Mouse (Mus musculus) ES-CJ7 (cell line): ENCODE data around the gene Ankrd65.
"Not testable (repeated sequence)": the region's sequence is repeated elsewhere in the genome, so short reads cannot be mapped to it uniquely, and the experiment has no call there.

Source experiments
- DNase-seq: peaks from one replicate; pipeline ENCODE4 v3.0.0; 2011; ENCODE audit warnings: low read depth, low spot score

The Ankrd65 gene

DNA sequence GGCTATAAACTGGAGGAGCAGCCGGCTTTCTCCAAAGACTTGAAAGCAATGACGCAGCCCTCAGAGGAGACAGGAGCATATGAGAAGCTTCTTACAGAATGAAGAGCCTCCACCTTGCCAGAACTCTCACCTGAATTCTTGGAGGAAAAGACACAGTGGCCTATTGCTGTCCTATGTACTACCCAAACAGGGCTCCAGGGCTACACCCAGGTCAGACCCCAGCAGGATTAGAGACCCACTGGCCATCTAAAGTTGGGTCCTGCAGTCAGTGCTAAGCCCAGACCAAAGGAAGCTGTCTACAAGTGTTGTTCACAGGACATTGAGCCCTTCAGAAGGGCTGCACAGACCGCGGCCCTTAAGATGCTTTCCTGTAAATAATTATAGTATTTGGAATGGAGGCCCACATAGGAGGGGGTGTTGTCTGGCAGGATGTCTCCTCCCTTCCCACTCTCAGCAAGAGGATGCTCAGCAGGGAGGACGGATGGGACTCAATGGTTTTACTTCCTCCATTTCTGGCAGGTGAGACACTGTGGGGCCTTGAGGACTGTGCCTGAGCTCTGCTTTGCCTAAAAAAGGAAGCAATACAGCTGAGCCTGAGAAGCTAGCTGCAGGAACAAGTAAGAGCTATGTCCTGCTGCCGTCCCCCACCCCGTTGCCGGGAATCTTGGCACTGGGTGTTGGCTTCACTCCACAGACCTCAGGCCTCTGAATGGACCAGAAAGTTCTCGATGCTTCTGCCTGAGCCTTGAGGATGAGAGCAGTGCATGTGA, 15.1 kb upstream of the Ankrd65 start:
- DNase-seq = peak; percentile 49

DNA sequence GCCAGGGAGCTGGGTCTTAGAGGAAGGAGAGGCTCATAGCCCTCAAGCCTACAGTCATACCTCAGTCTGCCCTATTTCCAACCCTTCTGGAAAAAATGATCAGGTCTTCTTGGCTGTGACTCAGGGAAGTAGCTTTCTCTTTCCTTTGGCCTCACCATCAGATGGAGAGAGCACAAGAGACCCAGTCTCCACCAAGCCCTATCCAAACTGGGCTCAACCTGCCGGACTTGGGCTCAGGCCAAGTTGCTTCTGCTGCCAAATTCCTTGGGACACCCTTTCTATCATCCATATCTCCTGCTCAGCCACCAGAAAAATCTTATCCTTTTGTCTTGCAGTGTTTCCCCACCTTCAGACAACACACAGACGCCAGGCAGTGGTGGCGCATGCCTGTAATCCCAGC, 14.4 kb upstream of the Ankrd65 start:
- no peak for DNase-seq

DNA sequence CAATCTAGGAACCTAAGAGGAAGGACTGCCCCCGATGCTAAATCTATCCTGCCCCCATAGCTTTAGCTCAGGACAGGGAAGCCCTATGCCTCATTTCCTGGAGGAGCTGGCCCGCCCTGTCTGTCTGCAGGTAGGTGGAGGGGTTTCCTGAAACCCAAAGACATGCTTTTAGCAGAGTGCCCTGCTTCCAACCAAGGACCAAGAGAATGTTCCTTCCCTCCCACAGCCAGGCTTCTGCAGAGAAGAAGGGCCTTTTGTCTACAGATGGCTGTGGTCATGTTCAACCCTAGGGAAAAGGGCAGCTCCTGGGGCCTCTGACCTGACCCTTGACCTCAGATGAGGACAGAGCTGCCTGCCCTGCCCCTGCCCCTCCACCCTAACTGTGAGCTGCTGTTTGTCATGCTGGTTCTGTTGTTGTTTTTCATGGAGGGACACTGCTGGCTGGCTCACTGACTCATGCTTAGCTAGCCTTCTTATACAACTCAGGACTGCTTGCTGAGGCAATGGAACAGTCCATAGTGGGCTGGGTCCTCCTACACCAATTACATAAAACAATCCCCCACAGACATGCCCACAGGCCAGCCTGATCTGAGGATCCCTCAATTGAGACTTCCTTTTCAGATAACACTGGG, 13.4 kb upstream of the Ankrd65 start:
- no peak for DNase-seq

DNA sequence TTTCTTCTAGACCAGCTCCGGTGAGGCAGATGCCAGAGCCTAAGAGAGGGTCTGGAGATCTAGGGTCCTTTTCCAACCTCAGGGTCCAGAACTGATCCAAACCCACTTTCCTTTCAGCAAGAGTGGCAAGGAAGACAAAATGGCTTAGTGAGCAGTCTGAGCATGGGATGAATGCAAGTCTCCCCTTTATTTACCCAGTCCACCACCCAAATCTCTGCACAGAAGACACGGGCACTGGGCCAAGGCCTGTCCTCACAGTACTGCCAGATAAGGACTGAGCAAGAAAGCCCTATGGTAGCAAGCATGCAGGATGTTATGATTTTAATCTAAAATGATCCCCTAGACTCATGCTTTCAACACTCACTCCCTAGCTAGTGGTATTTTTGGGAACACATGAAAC, 12.4 kb upstream of the Ankrd65 start:
- DNase-seq = no peak

DNA sequence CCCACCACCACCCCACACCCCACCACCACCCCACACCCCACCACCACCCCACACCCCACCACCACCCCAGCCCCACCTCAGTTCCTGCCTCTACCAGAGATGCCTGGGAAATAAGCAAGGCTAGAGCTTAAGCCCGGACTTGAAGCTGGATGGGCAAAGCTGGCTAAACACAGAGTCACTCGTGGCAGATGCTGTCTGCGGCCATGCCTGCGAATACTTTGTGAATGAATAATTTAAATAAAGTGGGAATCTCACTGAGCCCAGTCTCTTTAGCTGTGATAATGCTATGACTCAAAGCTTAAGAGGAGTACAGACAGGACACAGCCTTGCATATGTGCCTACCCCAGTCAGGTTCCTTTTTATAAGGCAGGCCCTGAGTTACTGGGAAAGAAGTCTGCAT, 10.7 kb upstream of the Ankrd65 start:
- DNase-seq = no peak

DNA sequence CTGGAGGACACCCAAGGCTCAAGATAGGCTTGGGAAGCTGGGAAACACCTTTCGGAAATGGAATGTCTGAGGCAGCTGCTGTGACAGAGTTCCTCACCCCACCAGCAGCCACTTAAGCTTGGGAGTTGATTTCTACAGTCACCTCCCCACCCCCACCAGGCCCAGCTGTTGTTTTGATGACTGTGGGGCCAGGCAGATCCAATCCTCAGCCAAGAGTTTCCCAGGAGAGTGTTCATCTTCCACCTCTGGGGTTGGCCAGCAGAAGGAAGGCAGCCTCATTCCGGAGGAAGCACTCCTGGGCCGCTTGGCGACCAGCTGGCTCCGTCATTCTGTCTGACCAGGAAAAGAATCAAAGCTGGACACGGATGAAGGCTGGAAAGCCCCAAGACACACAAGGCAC, 9.3 kb upstream of the Ankrd65 start:
- no peak for DNase-seq

DNA sequence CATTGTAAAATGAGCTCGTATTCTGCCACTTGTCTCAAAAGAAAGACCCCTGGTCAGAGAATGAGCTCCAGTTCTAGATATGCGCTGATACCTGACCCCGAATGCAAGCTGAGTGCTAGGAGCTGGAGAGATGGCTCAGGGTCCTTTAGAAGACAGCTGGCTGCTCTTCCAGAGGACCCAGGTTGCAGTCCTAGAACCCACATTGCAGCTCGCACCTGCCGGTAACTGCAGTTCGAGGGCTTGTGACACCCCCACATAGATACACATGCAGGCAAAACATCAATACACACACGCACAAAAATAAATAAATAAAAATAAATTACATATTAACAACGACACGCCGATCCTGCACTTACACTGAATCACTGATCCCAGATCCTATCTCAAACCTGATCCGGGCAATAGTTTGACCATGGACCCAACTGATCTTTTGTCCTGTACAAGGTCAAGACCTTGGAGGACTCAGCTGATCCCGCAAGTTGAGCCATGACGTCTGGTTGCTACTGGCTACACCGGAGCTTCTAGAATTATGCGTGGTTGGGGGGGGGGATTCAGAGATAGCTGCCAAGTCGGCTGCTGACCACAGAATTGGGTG, 6.7 kb upstream of the Ankrd65 start:
- peak; percentile 45 for DNase-seq

DNA sequence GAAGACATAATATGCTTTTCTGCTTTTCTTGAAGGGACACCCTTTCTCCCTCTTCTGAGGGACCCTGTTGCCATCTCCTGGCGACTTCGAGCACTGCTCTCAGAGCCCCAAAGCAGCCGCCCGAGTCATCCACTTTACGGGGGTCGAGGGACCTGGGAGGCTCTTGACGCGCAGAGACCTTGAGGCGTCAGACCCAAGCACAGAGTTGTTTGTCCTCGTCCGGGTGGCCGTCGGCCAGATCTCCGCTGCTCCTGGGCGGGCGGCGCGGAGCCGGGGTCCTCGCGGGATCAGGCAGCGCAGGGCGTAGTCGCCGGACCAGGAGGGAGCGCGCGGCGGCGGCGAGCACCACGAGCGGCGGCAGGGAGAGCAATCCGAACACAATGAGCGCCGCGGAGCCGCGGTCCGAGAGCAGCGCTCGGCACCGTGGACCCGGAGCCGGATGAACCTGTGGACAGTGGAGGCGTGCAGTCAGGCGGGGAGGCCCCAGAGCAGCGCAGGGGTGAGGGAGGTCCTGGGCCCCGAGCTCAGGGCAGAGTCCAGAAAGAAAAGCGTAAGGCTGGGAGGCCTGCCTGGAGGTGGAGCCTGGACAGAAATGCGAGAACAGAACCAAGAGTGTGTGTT, 6.0 kb upstream of the Ankrd65 start:
- DNase-seq = peak; percentile 72

DNA sequence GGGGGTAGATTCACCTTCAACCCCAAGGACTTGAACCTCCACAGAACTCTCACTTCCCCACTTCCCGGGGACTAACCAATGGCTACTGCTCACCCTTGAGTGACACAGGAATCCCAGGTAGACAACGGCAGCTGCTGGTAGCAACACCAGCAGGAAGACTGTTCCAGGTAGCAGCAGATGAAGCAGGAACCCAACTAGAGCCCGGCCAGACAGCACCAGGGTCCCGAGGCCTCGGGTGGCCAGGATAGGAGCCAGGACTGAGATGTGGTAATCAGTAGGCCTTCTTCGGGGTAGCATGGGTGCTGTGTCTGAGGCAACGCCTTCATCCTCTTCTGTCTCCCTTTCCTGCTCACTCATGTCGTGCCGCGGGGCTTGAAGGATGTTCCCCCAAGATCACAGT, 5.0 kb upstream of the Ankrd65 start:
- DNase-seq = no peak

DNA sequence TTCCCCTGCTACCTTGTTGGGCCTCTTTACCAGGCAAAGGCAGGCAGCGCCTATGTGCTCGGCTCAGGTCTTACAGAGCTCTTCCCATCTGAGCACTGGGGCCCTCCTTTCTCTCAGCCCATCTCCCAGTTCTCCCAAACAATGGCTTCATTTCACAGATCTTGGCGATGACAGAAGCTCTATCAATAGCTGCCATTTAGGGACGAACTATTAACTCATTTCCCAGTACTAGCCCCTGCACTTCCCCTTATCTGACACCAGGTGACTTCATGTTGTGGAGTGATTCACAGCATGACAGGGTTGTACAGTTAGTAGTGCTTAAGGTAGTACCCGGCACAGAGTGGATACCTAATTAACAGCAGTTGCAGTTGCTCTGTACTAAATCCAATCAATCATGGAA, 4.4 kb upstream of the Ankrd65 start, which contains the start of gene Tmem88b:
Gene Tmem88b (minus strand): TSS at position 56 of the 400 bp plus-strand sequence.
- DNase-seq = peak; percentile 55

DNA sequence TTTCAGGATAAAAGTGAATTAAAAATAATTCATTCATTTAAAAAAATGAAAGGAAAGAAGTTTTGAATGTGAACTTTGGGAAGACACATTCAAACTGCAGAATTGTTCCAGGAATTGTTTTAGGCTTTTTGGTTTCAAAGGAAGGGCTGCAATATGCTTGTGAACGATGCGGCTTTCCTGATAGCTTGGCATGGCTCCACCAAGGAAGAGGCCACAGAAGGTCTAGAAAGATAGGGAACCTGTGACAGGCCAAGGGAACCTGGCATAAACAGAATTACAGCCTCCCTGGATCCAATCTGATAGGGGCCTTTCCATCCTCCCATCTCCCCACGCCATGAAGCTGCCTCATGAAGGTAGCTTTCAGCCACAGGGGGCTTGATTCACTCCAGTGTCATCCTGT, 1.9 kb upstream of the Ankrd65 start:
- DNase-seq = no peak

DNA sequence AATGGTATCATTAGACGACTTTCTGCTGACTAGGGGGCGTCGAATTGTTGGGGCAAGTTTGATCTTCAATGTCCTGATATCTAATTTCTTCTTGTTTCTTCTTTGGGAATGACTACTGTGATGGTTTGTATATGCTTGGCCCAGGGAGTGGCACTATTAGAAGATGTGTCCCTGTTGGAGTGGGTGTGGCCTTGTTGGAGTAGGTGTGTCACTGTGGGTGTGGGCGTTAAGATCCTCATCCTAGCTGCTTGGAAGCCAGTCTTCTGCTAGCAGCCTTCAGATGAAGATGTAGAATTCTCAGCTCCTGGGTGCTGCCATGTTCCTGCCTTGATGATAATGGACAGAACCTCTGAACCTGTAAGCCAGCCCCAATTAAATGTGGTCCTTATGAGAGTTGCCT, 1.4 kb upstream of the Ankrd65 start:
- DNase-seq = not testable (repeated sequence)

DNA sequence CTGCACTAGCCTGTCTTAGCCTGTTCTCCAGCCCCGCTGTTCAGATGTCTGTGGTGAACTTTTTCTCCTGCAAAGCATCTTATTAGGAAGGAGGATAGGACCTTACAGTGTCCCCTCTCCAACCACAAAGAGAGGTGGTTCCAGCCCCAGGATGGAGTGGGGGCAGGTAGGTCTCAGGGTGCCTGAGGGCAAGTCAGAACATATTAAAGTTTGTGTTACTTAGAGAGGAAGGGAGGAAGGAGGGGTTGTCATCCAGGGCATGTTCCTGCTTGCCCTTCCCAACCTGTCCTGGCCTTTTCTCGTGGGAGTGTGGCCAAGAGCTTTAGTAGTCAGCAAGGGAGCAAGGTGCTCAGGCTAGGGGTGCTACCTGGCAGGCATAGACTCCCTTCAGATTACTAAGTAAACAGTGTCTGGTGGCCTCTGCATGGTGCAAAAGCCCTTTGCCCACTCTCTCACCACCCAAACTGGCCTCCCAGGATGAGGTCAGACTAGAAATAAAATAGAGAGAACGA, 467 bp downstream of the Ankrd65 start:
- no peak for DNase-seq

DNA sequence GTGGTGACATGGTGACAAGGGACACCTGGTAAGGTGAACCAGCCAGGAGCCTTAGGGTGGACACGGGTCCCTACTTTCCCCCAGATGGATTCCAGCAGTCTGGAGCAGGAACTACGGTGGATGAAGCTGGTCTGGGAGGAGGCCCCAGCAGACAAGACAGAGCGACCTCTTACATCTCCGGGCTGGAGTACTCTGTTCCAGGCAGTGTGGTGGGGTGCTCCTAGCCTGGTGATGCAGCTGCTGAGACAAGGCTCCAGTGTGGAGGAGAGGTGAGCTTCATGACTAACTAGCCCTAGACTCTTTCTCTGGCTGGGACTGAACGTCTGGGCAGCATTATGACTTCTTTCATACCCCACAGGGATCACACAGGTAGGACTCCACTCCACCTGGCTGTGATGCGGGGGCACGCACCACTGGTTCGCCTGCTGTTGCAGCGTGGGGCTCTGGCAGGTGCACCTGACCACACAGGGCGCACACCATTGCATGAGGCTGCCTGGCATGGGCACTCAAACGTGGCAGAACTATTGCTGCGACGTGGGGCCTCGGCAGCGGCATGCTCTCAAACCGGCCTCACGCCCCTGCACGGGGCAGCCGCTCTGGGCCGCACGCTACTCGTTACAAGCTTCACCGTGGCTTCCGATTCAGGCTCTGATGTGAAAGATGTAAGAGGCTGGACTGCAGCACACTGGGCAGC, 1.1 kb downstream of the Ankrd65 start:
- no peak for DNase-seq

DNA sequence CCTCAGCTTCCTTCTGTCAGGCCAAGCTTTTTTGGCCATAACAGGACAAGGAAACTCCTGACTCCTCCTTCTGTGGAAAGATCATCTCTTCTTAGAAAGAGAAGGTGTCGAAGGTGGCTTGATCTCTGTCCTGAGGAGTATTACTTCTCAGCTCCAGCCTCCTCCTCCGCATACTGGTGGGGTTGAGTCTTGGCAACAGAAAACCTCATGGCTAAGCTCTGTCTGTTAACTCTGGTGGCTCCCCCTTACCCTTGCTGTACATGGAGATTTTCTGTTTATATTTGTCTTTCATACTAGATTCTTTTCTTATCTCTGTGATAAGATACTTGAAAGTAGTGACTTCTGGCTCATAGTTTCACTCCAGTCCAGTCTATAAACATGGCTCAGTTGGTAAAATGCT, 3.5 kb downstream of the Ankrd65 start:
- DNase-seq = no peak

DNA sequence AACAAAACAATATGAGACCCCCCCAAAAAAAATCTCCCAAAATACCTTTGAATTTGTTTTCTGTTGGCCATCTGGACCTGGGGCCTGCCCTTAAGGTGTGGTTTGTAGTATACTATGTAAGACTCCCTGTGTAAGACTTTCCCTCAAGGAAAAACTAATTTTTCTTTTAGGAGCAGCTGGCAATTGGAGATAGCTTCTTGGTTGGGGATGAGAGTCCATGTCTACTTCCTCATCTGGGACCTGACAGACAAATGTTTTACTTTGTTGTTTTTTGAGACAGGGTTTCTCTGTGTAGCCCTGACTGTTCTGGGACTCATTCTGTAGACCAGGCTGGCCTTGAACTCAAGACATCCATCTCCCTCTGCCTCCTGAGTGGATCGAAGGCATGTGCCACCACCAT, 11.8 kb downstream of the Ankrd65 start:
- no peak for DNase-seq

DNA sequence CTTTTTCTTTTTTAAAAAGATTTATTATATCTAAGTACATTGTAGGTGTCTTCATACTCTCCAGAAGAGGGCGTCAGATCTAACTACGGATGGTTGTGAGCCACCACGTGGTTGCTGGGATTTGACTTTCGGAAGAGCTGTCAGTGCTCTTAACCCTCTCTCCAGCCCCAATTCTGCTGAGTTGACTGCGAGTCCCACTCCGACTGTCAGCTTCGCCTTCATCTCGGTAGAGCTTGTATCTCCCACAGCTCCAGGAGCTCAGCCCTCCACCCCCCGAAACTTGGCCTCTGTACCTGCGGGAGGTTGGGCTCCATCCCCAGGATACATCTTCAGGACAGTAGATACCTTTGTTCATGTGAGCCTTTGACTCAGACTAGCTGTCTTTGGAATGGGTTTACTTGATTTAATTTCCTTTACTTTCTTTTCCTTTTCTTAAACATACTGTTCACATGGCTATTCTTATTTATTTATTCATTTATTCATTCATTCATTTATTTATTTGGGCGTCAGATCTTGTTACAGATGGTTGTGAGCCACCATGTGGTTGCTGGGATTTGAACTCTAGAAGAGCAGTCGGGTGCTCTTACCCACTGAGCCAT, 12.6 kb downstream of the Ankrd65 start, which contains the start of gene Mrpl20:
Gene Mrpl20 (plus strand): TSS at position 138 of the 599 bp plus-strand sequence.
- DNase-seq = peak; percentile 74

DNA sequence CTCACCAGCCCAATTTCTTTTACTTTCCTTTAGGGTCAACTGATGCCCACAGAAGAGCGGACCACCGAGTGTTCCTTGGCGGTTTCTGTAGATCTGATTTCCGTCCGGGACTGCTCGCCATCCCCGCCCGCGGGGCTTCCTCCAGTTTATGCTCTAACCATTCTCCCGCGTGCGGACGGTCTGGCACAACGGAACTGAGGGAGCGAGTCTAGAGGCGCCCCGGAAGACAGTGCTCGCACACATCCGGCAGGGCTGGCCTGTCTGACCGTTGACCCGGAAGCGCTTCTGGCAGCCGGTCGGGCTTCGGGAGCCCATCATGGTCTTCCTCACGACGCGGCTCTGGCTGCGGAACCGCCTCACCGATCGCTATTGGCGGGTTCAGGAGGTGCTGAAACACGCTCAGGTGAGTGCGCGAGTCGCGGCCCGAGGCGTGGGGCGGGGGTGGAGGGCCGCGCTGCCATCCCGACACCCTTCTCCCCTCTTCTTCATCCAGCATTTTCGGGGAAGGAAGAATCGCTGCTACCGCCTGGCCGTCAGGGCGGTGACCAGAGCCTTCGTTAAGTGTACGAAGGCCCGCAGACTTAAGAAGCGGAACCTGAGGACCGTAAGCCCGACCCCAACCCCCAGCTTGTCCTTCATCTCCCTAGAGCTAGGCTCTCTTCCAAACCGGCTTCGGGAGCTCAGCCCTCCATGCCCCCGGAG, 13.3 kb downstream of the Ankrd65 start:
- peak; percentile 96 for DNase-seq

DNA sequence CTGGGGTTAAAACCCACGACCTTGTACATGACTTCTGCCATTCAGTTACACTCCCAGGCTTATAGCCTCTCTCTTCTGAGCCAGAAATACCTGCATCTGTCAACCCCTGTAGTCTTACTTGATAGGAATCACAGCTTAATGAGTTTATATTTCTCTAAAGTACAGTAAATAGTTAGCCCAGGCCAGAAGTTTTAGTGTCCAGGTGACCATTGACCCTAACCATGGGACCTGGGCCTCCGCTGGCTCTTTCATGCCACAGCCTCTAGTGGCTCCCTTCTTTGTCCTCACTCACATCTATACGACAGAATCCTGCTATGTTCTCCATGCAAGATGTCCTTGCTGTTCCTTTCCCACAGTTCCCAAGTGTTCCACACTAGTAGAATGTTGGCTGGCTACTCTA, 17.6 kb downstream of the Ankrd65 start:
- no peak for DNase-seq

DNA sequence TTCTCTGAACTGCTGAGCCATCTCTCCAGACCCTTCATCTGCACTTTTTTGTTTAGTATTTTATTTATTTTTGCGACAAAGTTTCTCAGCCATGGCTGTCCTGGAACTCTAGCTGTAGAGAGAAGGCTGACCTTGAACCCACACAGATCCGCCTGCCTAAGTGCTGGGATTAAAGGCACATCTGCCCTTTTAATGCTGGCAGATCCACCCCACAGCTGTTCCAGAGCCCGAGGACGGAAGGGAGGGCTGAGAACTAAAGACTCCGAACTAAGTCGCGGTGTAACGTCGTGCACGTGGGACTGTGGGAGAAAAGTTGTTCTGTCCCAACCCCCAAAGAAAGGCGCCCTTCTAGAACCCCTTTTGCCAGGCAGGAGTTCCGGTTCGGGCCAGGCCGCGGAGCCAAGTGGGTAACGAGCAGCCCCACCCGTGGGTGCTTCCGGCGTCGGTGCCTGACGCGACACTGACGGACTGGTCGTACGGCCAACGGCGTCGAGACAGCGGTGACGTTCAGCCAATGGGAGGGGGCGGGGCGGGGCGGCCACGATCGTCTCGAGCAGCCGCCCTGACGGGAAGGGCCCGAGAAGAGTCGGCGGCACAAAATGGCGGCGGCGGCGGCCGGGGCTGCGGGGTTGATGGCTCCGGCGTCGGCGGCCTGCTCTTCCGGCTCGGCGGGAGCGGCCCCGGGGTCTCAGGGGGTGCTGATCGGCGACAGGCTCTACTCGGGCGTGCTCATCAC, 21.9 kb downstream of the Ankrd65 start, which contains the start of gene Ccnl2:
Gene Ccnl2 (plus strand): TSS at position 561 of the 736 bp plus-strand sequence.
- peak; percentile 96 for DNase-seq
